Mouse (Mus musculus) heart, embryonic 11.5 days (tissue): Measurements from ENCODE around the gene Tada1. TPM values are rescaled to one million over a fixed set of nuclear protein-coding genes. Genes with fewer than 3 reads are reported as not detected.

ENCODE experiments used
- polyA plus RNA-seq: library from polyadenylated mRNA; unstranded; fragments of >200 nt; fragmentation: Nextera tagmentation; extraction: Ambion mirVana; gene quantifications from 2 replicates; pipeline ENCODE4 v1.2.1, GENCODE M21; 2014

Tada1 gene
- polyA plus RNA-seq, 1 experiment from 2014 or later, result 36.0 TPM

Other genes starting within 250 kb of the Tada1 start
- 0.15 TPM in 1 of 2 replicates, not detected in the other for gene Gpa33, start 248.9 kb upstream of the Tada1 start, polyA plus RNA-seq
- gene Mael, start 140.3 kb upstream of the Tada1 start, polyA plus RNA-seq, result 0.16 TPM in 1 of 2 replicates, not detected in the other
- gene Ildr2, start 125.0 kb upstream of the Tada1 start, polyA plus RNA-seq, result 1.9 TPM in 2 replicates
- gene Pogk, start 30.8 kb downstream of the Tada1 start, polyA plus RNA-seq, result 13.0 and 15.4 TPM in 2 replicates
- not detected in 2 replicates for gene Gm4846, start 118.5 kb downstream of the Tada1 start, polyA plus RNA-seq